Mouse (Mus musculus) cerebellum, postnatal 4 days (tissue): ENCODE measurements around the gene Ctnnbl1.

Experiments
- DNase-seq, 2 experiments: peaks; one replicate each; pipeline ENCODE4 v3.0.0; 2022; ENCODE audit warnings: low spot score in 2 of 2, mixed read lengths in 1 of 2

The Ctnnbl1 gene

GRCm38 (mm10) chr2:157750926-157751588, 13.9 kb downstream of the Ctnnbl1 start:
- peak in 1 of 2 experiments; percentile 40 for DNase-seq

DNA sequence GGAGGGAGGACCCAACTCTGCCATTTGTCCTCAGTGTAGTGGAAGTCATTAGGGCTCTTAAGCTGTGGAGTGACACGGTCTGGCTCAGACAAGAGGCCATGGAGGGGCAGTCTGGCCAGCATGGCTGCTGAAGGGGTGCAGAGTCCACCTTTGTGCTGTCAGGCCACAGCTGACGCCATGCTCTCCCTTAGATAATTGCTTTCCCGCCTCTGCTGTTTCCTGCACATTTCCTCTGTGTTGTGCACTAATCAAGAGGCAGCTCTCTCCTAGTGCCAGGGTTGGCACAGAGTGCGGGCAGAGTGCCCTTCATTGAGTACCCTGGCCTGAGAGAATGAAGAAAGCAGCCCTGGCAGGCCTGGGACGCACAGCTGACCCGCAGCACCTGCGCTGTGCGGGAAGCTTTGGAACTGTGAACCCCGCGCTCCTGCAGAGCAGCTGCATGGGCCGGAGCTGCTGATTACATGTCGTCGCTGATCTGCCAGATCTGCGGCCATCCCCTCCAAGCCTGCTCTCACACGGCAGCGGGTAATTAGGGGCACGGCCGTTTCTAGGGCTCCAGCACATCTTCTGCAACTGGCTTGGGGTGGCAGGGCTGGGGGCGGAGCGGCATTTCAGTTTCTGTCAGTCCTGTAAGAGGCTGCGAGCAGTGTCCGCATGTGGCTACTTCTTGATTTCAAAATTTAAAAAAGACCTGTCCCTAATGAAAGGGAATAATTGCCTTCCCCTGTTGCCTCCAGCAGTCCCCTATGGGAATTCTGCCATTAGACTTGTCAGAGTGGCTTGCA, 14.6 kb downstream of the Ctnnbl1 start:
- DNase-seq = peak; percentile 41 to 83

DNA sequence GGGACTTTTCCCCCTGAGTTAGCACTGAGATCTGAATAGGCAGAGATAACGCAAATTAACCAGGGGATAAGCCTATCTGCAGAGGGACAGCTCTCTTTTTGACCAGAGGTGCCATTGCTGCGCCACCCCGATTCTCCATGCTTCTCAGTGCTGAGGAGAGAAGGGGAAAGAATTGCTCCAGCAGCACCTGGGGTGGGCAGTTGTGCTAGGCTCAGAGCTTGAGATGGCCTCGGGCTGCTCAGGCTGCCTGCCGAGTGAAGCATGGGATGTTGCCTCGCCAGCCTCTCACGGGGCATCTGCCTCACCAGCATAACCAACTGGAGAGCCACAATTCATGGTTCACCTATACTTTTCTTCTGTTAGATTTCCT, 15.2 kb downstream of the Ctnnbl1 start:
- no peak for DNase-seq

DNA sequence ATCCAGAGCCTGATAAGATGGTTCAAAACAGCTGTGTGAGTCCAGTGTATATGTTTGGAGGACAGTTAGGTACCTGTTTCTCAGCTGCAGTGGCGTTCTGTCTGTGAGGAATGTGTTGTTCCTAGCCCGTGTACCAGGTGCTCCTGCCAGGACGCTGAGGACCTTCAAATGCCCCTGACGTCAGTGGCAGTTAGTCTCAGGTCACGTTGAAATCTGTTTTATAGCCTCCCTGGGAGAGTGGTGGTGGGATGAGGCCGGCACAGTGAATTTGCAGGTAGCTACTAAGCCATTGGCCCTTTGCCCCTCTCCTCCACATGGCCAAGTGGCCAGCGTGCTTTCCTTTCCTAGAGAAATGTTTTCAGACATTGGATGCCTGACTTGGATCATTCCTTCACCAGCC, 18.6 kb downstream of the Ctnnbl1 start:
- DNase-seq = no peak

GRCm38 (mm10) chr2:157756193-157756592, 19.0 kb downstream of the Ctnnbl1 start:
- DNase-seq = no peak

DNA sequence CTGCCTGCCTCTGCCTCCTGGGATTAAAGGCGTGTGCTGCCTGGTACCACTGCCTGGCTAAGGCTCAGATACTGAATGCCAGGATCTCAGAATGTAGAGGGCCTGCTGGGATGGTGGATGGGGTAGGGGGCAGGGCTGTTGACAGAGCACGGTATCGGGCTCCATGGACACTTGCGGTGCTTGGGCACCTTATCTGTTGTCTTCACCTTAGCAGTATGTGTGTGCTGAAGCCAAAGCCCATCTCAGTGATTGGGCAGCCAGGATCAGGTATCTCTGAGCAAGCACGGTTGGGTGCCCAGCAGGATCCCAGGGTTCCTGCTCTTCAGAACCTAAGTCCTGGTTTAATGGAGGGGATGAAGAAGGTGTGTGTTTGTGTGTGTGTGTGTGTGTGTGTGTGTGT, 21.2 kb downstream of the Ctnnbl1 start:
- no peak for DNase-seq

GRCm38 (mm10) chr2:157759717-157760116, 22.5 kb downstream of the Ctnnbl1 start:
- DNase-seq = no peak

DNA sequence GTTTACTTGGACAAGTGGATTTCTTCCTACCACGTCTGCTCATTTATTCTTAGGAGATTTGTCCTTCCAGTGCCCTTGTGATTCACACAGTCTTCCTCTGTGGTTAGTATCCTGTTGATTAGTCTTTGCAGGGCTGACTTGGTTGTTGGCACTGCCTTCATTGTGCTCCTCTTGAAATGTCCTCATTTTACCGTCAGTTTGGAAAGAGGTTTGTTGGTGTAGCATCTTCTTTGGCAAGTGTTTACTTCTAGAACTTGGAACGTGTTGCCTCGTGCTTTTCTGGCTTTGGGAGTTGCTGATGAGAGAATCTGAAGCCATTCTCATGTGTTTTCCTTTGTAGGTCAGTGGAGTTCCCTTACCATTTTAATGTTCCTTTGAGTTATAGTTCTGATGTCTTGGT, 25.7 kb downstream of the Ctnnbl1 start:
- no peak for DNase-seq

DNA sequence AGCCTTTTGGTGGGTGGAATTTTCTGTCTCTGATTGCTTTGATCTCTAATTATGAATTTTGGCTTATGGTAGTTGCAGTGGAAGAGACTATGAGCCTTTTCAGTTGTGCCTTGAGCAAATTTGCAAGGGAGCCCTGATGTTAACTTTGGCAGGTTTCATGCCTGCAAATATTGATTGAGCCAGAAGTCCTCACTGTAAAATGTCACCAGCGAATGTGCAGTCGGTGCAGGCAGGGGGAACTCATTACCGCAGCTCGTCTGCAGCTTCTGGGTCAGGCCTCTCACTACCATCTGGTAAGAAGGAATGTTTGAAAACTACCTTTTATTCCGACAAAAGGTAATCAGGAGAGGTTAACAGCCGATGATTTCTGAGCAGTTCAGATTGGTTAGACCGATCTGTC, 29.4 kb downstream of the Ctnnbl1 start:
- no peak for DNase-seq

GRCm38 (mm10) chr2:157768682-157769429, 31.7 kb downstream of the Ctnnbl1 start:
- no peak for DNase-seq

DNA sequence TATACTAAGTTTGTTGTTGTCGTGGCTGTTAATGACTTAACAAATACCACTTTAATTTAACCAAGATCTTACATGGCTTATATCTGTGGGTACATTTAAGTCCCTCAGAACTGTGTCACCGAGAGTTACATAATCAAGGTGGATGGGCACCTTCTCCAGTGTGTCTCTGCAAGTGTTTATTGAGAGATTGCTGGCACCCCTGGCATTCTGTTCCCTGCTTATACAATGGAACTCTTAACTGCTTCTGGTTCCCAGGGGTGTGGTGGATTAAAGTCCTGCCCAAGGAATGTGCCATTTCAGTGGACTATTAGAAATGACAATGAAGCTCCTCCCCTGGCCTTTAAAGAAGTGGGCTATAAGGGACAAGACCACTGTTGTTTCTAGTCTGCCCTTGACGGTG, 33.6 kb downstream of the Ctnnbl1 start:
- no peak for DNase-seq

DNA sequence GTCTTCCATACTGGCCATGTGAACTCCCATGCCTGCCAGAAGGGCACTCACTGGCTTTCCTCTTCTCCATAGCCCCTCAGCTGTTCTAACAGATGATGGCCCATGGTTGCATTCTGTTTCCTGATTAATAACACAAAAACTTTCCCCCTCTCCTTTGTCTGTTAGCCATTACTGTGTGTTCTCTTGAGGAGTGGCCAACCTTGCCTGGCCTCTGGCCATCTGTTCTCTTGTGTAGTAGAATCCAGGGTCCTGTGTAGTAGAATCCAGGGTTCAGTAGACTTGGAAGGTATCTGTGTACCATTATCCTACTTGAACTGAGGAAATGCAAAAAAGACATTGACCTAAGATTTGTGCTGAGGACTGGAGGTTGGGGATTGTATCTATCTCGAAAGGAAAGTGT, 36.5 kb downstream of the Ctnnbl1 start:
- no peak for DNase-seq

GRCm38 (mm10) chr2:157775957-157776356, 38.8 kb downstream of the Ctnnbl1 start:
- no peak for DNase-seq

DNA sequence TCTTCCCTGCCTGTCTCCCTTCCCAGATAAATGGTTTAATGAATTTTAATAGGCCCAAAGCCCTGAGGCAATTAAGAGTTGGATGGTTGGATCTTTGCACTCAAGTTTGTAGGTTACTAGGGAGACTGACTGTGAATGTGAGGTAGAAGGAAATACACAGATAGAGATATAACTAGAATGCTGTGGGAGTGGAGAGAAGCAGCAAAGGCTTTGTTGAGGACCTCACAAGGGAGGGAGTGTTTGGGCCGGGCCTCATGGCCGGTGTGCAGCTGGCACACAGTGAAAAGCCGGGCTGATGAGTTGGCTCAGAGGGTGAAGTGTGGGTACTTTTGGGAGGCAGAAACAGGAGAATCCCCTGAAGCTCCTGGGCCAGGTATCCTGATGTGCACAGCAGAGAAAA, 43.8 kb downstream of the Ctnnbl1 start:
- DNase-seq = no peak

DNA sequence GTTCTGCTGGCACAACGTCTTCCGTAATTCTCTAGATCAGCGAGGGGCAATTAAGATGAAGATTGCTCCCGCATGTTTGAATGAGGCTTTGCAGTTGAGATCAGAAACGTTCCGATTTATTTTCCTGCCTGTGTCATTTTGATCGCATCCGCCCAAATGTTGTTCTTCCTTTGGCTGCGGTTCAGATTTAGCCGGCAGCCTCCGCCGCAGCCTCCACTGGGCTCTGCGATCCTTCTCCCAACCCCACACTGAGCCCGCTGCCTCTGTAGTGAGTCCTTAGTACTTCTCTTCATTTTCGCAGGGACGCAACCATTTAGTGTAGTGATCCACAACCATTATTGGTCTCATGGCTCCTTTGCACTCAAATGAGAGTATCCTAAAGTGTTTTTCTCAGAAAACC, 46.0 kb downstream of the Ctnnbl1 start:
- no peak for DNase-seq

DNA sequence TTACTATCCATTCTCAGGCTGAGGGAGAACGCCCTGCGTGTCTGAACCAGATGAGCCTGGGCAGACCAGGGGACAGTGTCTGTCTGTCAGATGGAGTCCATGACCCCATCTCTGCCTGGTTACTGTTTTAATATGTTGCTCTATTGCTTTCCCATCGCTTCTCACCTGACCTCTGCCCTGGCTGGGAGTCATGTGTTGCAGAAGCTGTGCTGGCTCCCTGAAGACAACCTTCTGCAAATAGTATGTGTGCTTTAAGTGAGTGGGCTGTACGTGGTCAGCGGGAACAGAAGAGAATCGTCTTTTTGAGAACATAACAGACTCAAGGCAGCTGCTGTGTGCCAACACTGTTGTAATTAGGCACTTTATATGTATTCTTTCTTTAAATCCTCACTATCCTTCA, 47.0 kb downstream of the Ctnnbl1 start:
- DNase-seq = no peak

- no peak for DNase-seq
These were observed 47.4 kb downstream of the Ctnnbl1 start for GRCm38 (mm10) chr2:157784647-157785046.

DNA sequence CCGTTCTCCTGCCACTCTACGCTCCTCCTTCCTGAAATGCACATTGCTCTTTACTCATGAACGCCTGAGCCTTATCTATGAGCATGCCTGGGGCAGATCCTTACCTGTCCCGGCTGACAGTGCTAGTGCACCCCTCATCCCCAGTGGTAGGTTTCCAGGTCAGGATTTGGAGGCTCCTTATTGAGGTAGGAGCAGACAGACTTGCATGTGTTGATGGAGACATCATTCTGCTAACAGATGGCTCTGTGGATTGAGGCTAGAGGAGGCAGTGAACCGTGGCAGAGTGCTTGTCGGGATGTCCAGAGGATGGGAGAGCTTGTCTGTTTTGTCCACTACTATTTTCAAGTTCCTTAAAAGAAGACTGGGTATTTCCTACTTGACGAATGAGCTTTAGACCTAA, 52.0 kb downstream of the Ctnnbl1 start:
- no peak for DNase-seq

GRCm38 (mm10) chr2:157790836-157791495, 53.8 kb downstream of the Ctnnbl1 start:
- DNase-seq = no peak

- DNase-seq = no peak
These were observed 54.4 kb downstream of the Ctnnbl1 start for GRCm38 (mm10) chr2:157791528-157792162.

GRCm38 (mm10) chr2:157792840-157793552, 55.8 kb downstream of the Ctnnbl1 start:
- DNase-seq = no peak
